Mouse (Mus musculus) E14TG2a.4 (cell line): Measurements from ENCODE around the gene Dleu7.

ENCODE experiments used
- CTCF ChIP-seq: conservative IDR thresholded peaks from 2 replicates; pipeline ENCODE4 v1.5.1; 2014; ENCODE audit warnings: low read length
- NANOG ChIP-seq: IDR thresholded peaks from 2 replicates; pipeline ENCODE4 v1.6.1; 2014; ENCODE audit warnings: borderline replicate concordance, low read length, mixed read lengths

- TF ChIP-seq CTCF: no peak
- TF ChIP-seq NANOG: no peak
Measured at GRCm38 (mm10) chr14:62254371-62254770, 38.5 kb downstream of the Dleu7 start.
